Mouse (Mus musculus) cerebellum, postnatal 25 days (tissue): ENCODE data around the gene Gpr153.

Source experiments
- DNase-seq, 2 experiments: peaks; one replicate each; pipeline ENCODE4 v3.0.0; 2021; ENCODE audit warnings: mixed read lengths in 2 of 2

Gpr153 gene

GRCm38 (mm10) chr4:152290385-152290784 is 16.4 kb downstream of the Gpr153 start:
- peak in 1 of 2 experiments; percentile 31 for DNase-seq

- no peak for DNase-seq
Measured at GRCm38 (mm10) chr4:152290991-152291390, 17.0 kb downstream of the Gpr153 start.

GRCm38 (mm10) chr4:152291562-152291961 is 17.5 kb downstream of the Gpr153 start, which contains the start of gene Hes3:
Gene Hes3 (minus strand): TSS chr4:152291662.
- DNase-seq, result no peak

GRCm38 (mm10) chr4:152292102-152292765 is 18.2 kb downstream of the Gpr153 start:
- no peak for DNase-seq

GRCm38 (mm10) chr4:152294188-152294929 is 20.3 kb downstream of the Gpr153 start:
- no peak for DNase-seq

GRCm38 (mm10) chr4:152295916-152296315 is 21.9 kb downstream of the Gpr153 start:
- no peak for DNase-seq

- DNase-seq, result no peak
Measured at GRCm38 (mm10) chr4:152296371-152296770, 22.3 kb downstream of the Gpr153 start.

- DNase-seq, result peak; percentile 100
Measured at GRCm38 (mm10) chr4:152296874-152297861, 23.1 kb downstream of the Gpr153 start, which contains the start of gene Icmt. Gene Icmt (plus strand): TSS chr4:152297227.

- DNase-seq, result no peak
Measured at GRCm38 (mm10) chr4:152298836-152299235, 24.8 kb downstream of the Gpr153 start.

GRCm38 (mm10) chr4:152300375-152300774 is 26.3 kb downstream of the Gpr153 start:
- no peak for DNase-seq

- DNase-seq, result no peak
Measured at GRCm38 (mm10) chr4:152302012-152302411, 28.0 kb downstream of the Gpr153 start.

- DNase-seq, result no peak
Measured at GRCm38 (mm10) chr4:152303172-152303571, 29.1 kb downstream of the Gpr153 start.

- DNase-seq, result peak in 1 of 2 experiments; percentile 48
Measured at GRCm38 (mm10) chr4:152304685-152305084, 30.7 kb downstream of the Gpr153 start.

- DNase-seq, result no peak
Measured at GRCm38 (mm10) chr4:152305991-152306390, 32.0 kb downstream of the Gpr153 start.

GRCm38 (mm10) chr4:152307542-152307941 is 33.5 kb downstream of the Gpr153 start:
- DNase-seq, result no peak

- no peak for DNase-seq
Measured at GRCm38 (mm10) chr4:152312186-152312585, 38.2 kb downstream of the Gpr153 start.

GRCm38 (mm10) chr4:152313211-152313632 is 39.2 kb downstream of the Gpr153 start:
- DNase-seq, result peak; percentile 27 to 32

- DNase-seq, result peak in 1 of 2 experiments; percentile 42
Measured at GRCm38 (mm10) chr4:152313934-152314333, 39.9 kb downstream of the Gpr153 start.

GRCm38 (mm10) chr4:152315498-152316213 is 41.6 kb downstream of the Gpr153 start:
- DNase-seq, result no peak

- DNase-seq, result peak in 1 of 2 experiments; percentile 45
Measured at GRCm38 (mm10) chr4:152317631-152318033, 43.6 kb downstream of the Gpr153 start.

GRCm38 (mm10) chr4:152318517-152319234 is 44.6 kb downstream of the Gpr153 start, which contains the start of gene Rnf207:
Gene Rnf207 (minus strand): TSS chr4:152318993.
- DNase-seq, result peak; percentile 77 to 82
